Mouse (Mus musculus) hindbrain, embryonic 10.5 days (tissue): ENCODE results near the gene Dgat2. TPM values are rescaled to one million over a fixed set of nuclear protein-coding genes. Genes with fewer than 3 reads are reported as not detected.

ENCODE experiments used
- DNase-seq: peaks from one replicate; pipeline ENCODE4 v3.0.0-alpha.2; 2017; ENCODE audit warnings: low spot score
- H3K27ac ChIP-seq: fragments of 300-500 bp; sonication (generic); 2 replicates; pipeline ENCODE4 v1.5.1; 2016; ENCODE audit warnings: mild to moderate bottlenecking, moderate library complexity
- H3K27me3 ChIP-seq: fragments of 300-500 bp; sonication (generic); 2 replicates; pipeline ENCODE4 v1.6.1; 2016; ENCODE audit warnings: mild to moderate bottlenecking; ENCODE audit not compliant: poor library complexity, insufficient read depth, severe bottlenecking
- H3K36me3 ChIP-seq: fragments of 300-500 bp; sonication (generic); 2 replicates; pipeline ENCODE4 v1.6.1; 2016; ENCODE audit warnings: mild to moderate bottlenecking, moderate library complexity
- H3K4me1 ChIP-seq: fragments of 300-500 bp; sonication (generic); replicated peaks from 2 replicates; pipeline ENCODE4 v1.6.1; 2016; ENCODE audit warnings: mild to moderate bottlenecking
- H3K4me3 ChIP-seq: fragments of 300-500 bp; sonication (generic); 2 replicates; pipeline ENCODE4 v1.5.1; 2016; ENCODE audit warnings: mild to moderate bottlenecking, moderate library complexity
- H3K9me3 ChIP-seq: fragments of 300-500 bp; sonication (generic); 2 replicates; pipeline ENCODE4 v1.6.1; 2016; ENCODE audit warnings: mild to moderate bottlenecking, moderate library complexity
- WGBS: fragments of 180-500 bp; shearing (Covaris S2); methylation state at CpG from one replicate; pipeline ENCODE4 v1.1.7; 2016; 5-methylcytosine and 5-hydroxymethylcytosine counted together
- polyA plus RNA-seq: library from polyadenylated mRNA; unstranded; fragments of >200 nt; fragmentation: Nextera tagmentation; extraction: Ambion mirVana; gene quantifications from 2 replicates; pipeline ENCODE4 v1.2.1, GENCODE M21; 2016

Dgat2 gene
- polyA plus RNA-seq, 1 experiment from 2014 or later, result 13.1 TPM

DNA sequence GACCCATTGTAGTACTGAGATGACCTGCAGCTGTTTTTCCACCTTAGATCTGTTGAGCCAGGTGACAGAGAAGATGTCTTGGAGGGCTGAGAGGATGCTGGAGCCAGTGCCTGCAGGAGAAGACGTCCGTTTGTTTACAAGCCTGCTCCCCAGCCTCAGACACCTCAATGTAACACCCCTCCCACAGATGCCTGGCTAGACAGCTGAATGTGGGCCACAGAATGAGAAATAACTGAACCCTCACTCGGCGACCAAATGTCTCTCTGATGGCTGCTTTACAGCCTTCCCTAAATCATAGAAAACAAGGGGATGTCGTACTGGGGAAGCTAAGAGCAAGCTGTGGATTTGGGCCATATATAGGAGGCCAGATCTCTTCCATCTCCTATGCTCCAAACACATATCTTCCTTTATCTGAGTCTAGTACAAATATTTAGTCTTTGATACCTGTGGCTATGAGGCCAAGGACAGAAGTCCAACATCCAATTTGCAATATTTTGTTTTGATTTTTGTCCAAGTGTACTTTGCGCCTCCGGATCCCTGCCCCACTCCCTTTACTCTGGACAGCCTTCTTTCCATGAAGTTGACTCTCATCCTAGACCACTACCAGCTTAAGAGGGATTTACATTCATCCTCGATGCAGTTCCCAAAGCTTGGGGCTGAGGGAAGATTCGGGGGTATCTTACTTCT lies 12.7 kb downstream of the Dgat2 start:
- WGBS, result 92% methylated on average over 9 of the region's 9 CpGs
- H3K27me3 ChIP-seq, result no peaks in the 10 kb centered on the region

DNA sequence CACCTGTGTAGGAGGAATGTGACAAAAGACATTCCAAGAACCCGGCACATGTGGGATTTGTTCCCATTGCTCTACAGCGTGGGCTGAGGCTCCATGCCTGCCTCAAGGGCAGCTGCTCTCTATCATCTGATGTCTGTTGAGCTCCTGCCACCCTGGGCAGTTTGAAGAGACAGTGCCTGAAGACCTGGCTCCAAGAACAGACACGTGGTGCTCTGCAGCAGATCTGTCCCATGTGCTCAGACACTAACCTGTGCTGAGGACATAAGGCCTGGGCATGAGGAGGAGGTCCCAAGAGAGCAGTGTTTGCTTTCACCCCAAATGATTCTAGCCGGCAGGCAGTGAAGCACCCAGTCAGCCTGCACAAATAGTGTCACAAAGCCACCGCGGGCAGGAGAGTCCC lies 13.8 kb downstream of the Dgat2 start:
- Histone ChIP-seq H3K9me3 (no peaks in the 10 kb centered on the region), H3K27me3 (no peaks in the 10 kb centered on the region), H3K4me3 (no peak overlapping the region), H3K4me1 (peaks cover 4% of the 10 kb centered on the region), H3K36me3 (no peaks in the 10 kb centered on the region), H3K27ac (no peak overlapping the region)
- DNase-seq, result no peak
- 85% methylated on average over 6 of the region's 6 CpGs for WGBS

More for the DNA sequence above, 12.7 kb downstream of the Dgat2 start:
- H3K27ac ChIP-seq, result no peak overlapping the region
- peaks cover 4% of the 10 kb centered on the region for H3K4me1 ChIP-seq
- DNase-seq, result no peak
- H3K4me3 ChIP-seq, result no peak overlapping the region
- no peaks in the 10 kb centered on the region for H3K9me3 ChIP-seq
- no peaks in the 10 kb centered on the region for H3K36me3 ChIP-seq

DNA sequence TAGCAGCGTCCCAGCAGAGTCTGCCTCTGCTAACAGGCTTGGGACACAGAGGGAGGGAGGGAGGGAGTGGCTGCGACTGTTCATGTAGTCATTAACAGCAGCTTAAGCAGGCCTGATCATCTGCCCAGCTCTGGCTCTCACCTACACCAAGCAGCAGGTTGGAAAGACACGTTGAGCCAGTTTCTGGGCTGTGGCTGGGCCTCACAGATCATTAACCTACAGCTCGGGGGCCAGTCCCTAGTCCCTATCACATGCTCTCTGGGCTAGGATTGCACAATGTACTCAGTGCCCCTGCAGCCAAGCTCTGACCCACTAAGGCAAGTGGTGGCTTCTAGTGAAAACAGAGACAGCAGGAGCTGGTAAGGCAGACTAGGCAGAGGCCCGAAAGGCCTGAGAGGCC lies 14.6 kb downstream of the Dgat2 start:
- H3K36me3 ChIP-seq, result no peaks in the 10 kb centered on the region
- 68% methylated on average over 5 of the region's 5 CpGs for WGBS
- no peak overlapping the region for H3K4me3 ChIP-seq
- H3K27me3 ChIP-seq, result no peaks in the 10 kb centered on the region
- H3K27ac ChIP-seq, result peak overlapping the region; percentile 13; the same call in 1 of the 2 replicates
- H3K9me3 ChIP-seq, result no peaks in the 10 kb centered on the region
- no peak for DNase-seq
- peaks cover 4% of the 10 kb centered on the region for H3K4me1 ChIP-seq

DNA sequence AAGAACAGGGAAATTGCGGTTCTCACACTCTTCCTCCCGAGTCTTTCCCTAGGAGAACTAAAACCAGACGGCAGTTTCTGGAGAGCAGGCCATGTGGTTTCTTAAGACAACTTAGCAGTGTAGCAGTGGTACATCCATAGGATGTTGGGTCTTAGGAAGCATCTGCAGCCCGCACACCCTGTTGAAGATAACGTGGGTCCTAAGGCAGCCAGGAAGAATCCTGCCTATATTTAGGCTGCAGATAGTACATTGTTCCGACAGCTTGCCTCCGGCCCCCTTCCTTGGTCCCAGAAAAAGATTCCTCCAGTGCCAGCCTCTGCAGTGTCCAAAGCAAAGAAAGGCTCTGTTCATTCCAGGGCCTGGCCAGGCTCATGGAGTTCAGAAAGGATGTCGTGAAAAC lies 16.4 kb downstream of the Dgat2 start:
- H3K9me3 ChIP-seq, result no peaks in the 10 kb centered on the region
- WGBS, result 89% methylated on average over 8 of the region's 8 CpGs
- no peaks in the 10 kb centered on the region for H3K36me3 ChIP-seq
- DNase-seq, result no peak
- no peaks in the 10 kb centered on the region for H3K27me3 ChIP-seq
- no peak overlapping the region for H3K27ac ChIP-seq
- peaks cover 14% of the 10 kb centered on the region for H3K4me1 ChIP-seq
- no peak overlapping the region for H3K4me3 ChIP-seq

DNA sequence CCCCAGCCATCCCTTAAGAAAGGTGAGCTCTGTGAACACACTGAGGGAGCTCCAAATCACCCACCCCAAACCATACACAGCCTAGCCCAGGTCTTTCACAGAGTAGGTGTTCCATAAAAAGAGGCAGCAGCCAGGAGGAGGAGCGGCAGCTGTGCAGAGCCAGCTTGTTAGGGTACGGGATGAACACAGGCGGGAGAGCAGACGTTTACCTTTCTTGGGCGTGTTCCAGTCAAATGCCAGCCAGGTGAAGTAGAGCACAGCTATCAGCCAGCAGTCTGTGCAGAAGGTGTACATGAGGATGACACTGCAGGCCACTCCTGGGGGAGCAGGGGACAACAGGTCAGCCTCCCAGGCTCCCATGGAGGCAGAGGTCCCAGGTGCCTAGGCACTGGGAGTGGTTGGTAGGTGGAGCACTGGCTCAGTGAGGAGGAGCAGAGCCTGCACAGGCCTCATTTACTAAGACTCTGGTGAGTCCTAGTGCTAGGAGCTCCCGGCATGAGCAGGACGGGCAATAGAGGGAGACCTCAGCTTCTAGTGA lies 17.6 kb downstream of the Dgat2 start:
- Histone ChIP-seq H3K4me3 (no peak overlapping the region), H3K4me1 (peaks cover 22% of the 10 kb centered on the region), H3K36me3 (no peaks in the 10 kb centered on the region), H3K27me3 (no peaks in the 10 kb centered on the region), H3K9me3 (no peaks in the 10 kb centered on the region), H3K27ac (no peak overlapping the region)
- 92% methylated on average over 7 of the region's 7 CpGs for WGBS
- no peak for DNase-seq

DNA sequence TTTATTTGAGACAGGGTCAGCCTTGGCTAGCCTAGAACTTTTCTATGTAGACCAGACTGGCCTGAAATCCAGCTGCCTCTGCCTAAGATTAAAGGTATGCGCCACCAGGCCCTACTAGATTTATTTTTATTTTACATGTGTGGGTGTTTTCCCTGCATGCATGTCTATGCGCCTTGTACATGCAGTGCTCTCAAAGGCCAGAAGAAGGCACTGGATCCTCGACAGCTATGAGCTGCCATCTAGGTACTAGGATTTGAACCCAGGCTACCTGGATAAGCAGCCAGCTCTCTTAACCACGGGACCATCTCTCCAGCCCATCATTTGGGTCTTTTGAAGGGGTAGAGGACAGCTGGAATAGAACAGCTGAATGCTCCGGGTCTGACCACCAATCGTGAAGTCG lies 20.1 kb downstream of the Dgat2 start:
- Histone ChIP-seq H3K4me1 (peaks cover 31% of the 10 kb centered on the region), H3K27me3 (no peaks in the 10 kb centered on the region), H3K36me3 (no peaks in the 10 kb centered on the region), H3K9me3 (no peaks in the 10 kb centered on the region), H3K4me3 (no peak overlapping the region), H3K27ac (no peak overlapping the region)
- no peak for DNase-seq
- 93% methylated on average over 7 of the region's 7 CpGs for WGBS

DNA sequence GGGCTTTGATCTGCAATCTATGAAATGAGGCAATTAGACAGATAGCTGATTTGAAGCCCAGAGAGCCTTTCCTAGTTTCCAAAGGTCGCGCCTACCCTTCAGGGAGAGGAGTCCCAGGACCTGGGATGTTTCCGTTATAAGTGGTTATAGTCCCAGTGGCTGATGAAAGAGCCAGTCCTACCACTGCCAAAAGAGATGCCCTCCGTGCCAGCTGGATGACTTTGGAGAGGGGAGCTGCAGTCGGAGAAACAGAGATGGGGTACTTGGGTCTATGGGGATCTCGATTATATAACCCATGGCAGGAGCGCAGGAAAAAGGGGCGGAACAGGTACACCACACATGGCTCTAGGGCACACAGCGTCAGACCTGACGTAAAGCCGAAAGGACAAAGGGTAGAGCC lies 20.6 kb downstream of the Dgat2 start:
- Histone ChIP-seq H3K4me3 (no peak overlapping the region), H3K9me3 (no peaks in the 10 kb centered on the region), H3K27ac (peak overlapping the region; percentile 2), H3K36me3 (no peaks in the 10 kb centered on the region), H3K4me1 (peaks cover 31% of the 10 kb centered on the region), H3K27me3 (no peaks in the 10 kb centered on the region)
- WGBS, result 92% methylated on average over 11 of the region's 11 CpGs
- no peak for DNase-seq

DNA sequence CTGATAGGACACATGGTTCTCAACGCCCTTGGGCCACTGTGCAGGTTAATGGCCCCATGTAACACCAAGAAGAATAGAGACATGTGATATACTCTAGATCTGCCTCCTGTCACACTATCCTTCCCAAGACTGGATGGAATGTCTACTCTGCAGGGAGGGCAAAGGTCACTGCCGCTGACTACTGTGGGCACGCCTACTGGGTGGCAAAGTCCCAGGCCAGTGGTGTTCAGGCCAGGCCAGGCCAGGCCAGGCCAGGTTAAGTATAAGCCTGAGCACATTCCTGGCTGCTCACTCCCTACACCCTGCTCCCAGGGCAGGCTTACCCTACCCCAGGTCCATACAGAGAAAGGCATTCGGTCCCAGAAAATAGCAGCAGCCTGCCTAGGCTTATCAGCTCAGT lies 21.0 kb downstream of the Dgat2 start:
- H3K4me1 ChIP-seq, result peaks cover 35% of the 10 kb centered on the region
- DNase-seq, result peak; percentile 29
- H3K27me3 ChIP-seq, result no peaks in the 10 kb centered on the region
- 40% methylated on average over 4 of the region's 4 CpGs for WGBS
- H3K4me3 ChIP-seq, result no peak overlapping the region
- H3K36me3 ChIP-seq, result no peaks in the 10 kb centered on the region
- peak overlapping the region; percentile 2 for H3K27ac ChIP-seq
- no peaks in the 10 kb centered on the region for H3K9me3 ChIP-seq

DNA sequence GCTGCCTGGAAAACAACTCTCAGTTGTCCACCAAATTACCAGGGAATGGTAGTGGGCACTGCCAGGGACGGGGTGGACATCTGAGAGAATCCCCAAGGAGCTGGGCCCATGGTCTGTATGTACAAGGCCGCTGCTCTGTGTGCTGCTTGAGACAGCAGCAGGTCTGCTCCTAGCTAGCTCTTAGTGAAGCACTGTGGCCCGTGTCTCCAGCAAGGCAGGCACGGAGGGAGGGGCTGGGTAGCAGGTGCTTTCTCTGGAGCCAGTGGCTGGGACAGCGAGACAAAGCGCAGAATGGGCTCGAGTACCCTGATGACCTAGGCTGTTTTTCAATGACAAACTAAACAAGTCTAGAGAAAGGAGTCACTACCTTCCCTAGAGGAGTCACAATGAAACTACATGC lies 21.5 kb downstream of the Dgat2 start:
- Histone ChIP-seq H3K9me3 (no peaks in the 10 kb centered on the region), H3K4me3 (no peak overlapping the region), H3K27me3 (no peaks in the 10 kb centered on the region), H3K27ac (peak overlapping the region; percentile 2), H3K36me3 (no peaks in the 10 kb centered on the region), H3K4me1 (peaks cover 40% of the 10 kb centered on the region)
- WGBS, result 81% methylated on average over 7 of the region's 7 CpGs
- DNase-seq, result peak; percentile 16

DNA sequence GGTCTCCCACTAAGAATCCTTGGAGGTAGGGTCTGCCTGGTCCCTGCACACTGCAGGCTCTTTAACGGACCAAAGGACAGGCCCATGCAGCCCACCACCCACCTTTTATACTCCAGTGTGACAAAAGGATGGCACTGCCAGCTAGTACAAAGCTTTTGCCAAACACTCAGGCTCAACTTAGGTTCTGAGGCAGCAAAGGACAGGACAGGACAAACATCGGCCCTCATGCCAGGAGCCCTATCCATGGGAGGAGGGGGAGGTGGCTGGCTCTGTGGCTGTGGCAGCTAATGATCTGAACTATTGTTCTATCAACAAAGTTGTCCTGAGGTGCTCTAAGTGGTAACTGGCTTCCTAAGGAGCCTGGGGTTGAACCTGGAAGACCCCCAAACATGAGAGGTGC lies 23.1 kb downstream of the Dgat2 start:
- Histone ChIP-seq H3K4me3 (no peak overlapping the region), H3K9me3 (no peaks in the 10 kb centered on the region), H3K27me3 (no peaks in the 10 kb centered on the region), H3K4me1 (peaks cover 52% of the 10 kb centered on the region), H3K27ac (no peak overlapping the region), H3K36me3 (no peaks in the 10 kb centered on the region)
- DNase-seq, result no peak
- 71% methylated on average over 2 of the region's 2 CpGs for WGBS

DNA sequence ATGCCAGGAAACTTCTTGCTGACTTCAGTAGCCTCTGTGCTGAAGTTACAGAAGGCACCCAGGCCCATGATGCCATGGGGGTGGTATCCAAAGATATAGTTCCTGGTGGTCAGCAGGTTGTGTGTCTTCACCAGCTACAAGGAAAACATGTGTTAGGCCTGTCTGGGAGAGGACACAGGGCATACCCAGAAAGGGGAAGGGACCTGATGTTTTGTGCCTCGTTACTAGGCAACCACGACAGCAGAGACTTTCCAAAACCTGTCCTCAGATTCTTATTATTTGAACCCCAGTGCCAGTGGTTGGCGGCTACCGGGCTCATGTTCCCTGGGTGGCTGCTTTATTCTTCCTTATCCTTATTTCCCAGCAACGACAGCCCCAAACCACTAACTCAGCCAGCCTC lies 23.6 kb downstream of the Dgat2 start:
- Histone ChIP-seq H3K27ac (no peak overlapping the region), H3K4me3 (no peak overlapping the region), H3K4me1 (peaks cover 56% of the 10 kb centered on the region), H3K27me3 (no peaks in the 10 kb centered on the region), H3K9me3 (no peaks in the 10 kb centered on the region), H3K36me3 (no peaks in the 10 kb centered on the region)
- WGBS, result 72% methylated on average over 5 of the region's 5 CpGs
- no peak for DNase-seq

DNA sequence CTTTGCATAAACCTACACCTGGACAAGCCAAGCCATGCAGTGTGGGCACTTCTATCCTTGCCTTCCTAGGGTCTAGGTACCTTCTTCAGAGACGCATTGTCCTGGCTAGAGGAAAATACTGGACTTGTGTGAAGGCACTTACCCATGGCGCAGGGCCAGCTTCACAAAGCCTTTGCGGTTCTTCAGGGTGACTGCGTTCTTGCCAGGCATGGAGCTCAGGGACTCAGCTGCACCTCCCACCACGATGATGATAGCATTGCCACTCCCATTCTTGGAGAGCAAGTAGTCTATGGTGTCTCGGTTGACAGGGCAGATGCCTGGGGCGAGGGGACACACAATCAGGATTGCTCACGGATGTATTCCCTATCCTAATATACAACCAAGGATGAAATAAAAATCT lies 24.5 kb downstream of the Dgat2 start:
- H3K27ac ChIP-seq, result no peak overlapping the region
- H3K9me3 ChIP-seq, result no peaks in the 10 kb centered on the region
- no peaks in the 10 kb centered on the region for H3K36me3 ChIP-seq
- no peaks in the 10 kb centered on the region for H3K27me3 ChIP-seq
- no peak overlapping the region for H3K4me3 ChIP-seq
- 91% methylated on average over 8 of the region's 8 CpGs for WGBS
- no peak for DNase-seq
- peaks cover 59% of the 10 kb centered on the region for H3K4me1 ChIP-seq

DNA sequence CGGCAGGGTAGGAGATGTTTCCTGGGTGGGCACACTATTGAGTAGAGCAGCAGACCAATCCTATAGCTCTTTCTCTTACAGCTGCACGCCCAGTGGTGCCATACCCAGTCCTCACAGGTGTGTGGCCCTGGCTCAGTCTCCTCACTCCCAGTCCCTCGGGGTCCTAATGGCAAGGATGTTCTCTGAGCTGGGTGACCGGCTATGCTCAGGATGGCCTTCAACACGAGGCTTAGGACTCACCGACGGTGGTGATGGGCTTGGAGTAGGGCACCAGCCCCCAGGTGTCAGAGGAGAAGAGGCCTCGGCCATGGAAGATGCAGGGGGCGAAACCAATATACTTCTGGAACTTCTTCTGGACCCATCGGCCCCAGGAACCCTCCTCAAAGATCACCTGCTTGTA lies 25.8 kb downstream of the Dgat2 start:
- WGBS, result 87% methylated on average over 10 of the region's 10 CpGs
- H3K27me3 ChIP-seq, result no peaks in the 10 kb centered on the region
- no peak overlapping the region for H3K27ac ChIP-seq
- H3K36me3 ChIP-seq, result no peaks in the 10 kb centered on the region
- peaks cover 55% of the 10 kb centered on the region for H3K4me1 ChIP-seq
- no peaks in the 10 kb centered on the region for H3K9me3 ChIP-seq
- DNase-seq, result no peak
- no peak overlapping the region for H3K4me3 ChIP-seq
